Mouse (Mus musculus) skeletal muscle tissue, postnatal 0 days (tissue): ENCODE data around the gene 2810459M11Rik. TPM values are rescaled to one million over a fixed set of nuclear protein-coding genes. Genes with fewer than 3 reads are reported as not detected.

ENCODE experiments used
- polyA plus RNA-seq: library from polyadenylated mRNA; unstranded; fragments of >200 nt; fragmentation: Nextera tagmentation; extraction: Ambion mirVana; gene quantifications from 2 replicates; pipeline ENCODE4 v1.2.1, GENCODE M21; 2015

Gene 2810459M11Rik
- 0.12 TPM in 1 of 2 replicates, not detected in the other for polyA plus RNA-seq

GRCm38 (mm10) chr1:86045848-86046805 is at the start of gene 2810459M11Rik:
Gene 2810459M11Rik, plus strand, starts transcription at chr1:86045863.

GRCm38 (mm10) chr1:86016516-86016915 is 29.1 kb upstream of the 2810459M11Rik start, which contains the start of gene Spata3:
Gene Spata3, plus strand, starts transcription at chr1:86016816.

GRCm38 (mm10) chr1:86064271-86064991 is 18.8 kb downstream of the 2810459M11Rik start, which contains the start of gene Psmd1:
Gene Psmd1, plus strand, starts transcription at chr1:86064387.

Other genes with a start within 250 kb of the 2810459M11Rik start
- 80.7 and 95.8 TPM in 2 replicates for gene Itm2c, start 151.6 kb upstream of the 2810459M11Rik start, polyA plus RNA-seq
- 1.1 and 1.4 TPM in 2 replicates for gene 4933407L21Rik, start 117.4 kb upstream of the 2810459M11Rik start, polyA plus RNA-seq
- gene Gpr55, start 84.9 kb upstream of the 2810459M11Rik start, polyA plus RNA-seq = 0.05 TPM in 1 of 2 replicates, not detected in the other
- gene Spata3, start 29.0 kb upstream of the 2810459M11Rik start, polyA plus RNA-seq = not detected in 2 replicates
- gene Psmd1, start 18.5 kb downstream of the 2810459M11Rik start, polyA plus RNA-seq = 116 and 118 TPM in 2 replicates
- 1.7 and 2.5 TPM in 2 replicates for gene Htr2b, start 66.1 kb downstream of the 2810459M11Rik start, polyA plus RNA-seq
- gene Gm21972, start 87.8 kb downstream of the 2810459M11Rik start, polyA plus RNA-seq = 0.19 TPM in 1 of 2 replicates, not detected in the other
- gene Armc9, start 108.9 kb downstream of the 2810459M11Rik start, polyA plus RNA-seq = 5.2 and 6.5 TPM in 2 replicates